Comparison of ENCODE assay signal across 10 mouse cellular contexts in genomic region chr19:42256611-42257240, GRCm38 (mm10). TPM values are rescaled to one million over a fixed set of nuclear protein-coding genes. Genes with fewer than 3 reads are reported as not detected.
DNase-seq lines count a peak whose midpoint lies in the region; ATAC-seq lines count a peak whose summit lies in the region.
"Had no signal": no experiment of that assay in that cellular context is flagged by ENCODE, and none has a peak within 500 bp of the region (broad histone marks: within the 10 kb centered on the region; RNA-seq: fewer than 3 reads in every experiment).

No protein-coding gene starts in this region.

- H3K36me3 ChIP-seq in midbrain, embryonic 13.5 days: no peaks in the 10 kb centered on the region
- H3K36me3 ChIP-seq in midbrain, embryonic 11.5 days (ENCODE audit: control insufficient read depth, insufficient read depth, low read length): no peaks in the 10 kb centered on the region
- H3K36me3 ChIP-seq: embryonic facial prominence, embryonic 13.5 days; liver, embryonic 13.5 days had no signal

- peak overlapping the region; percentile 71 for H3K4me2 ChIP-seq in midbrain, embryonic 13.5 days (replicated peaks)
- no peak overlapping the region for H3K4me2 ChIP-seq in midbrain, embryonic 11.5 days

- H3K27me3 ChIP-seq in midbrain, embryonic 13.5 days: peaks cover 30% of the 10 kb centered on the region
- peaks cover 4% of the 10 kb centered on the region; the same call in 1 of the 2 replicates for H3K27me3 ChIP-seq in midbrain, embryonic 11.5 days (ENCODE audit: control insufficient read depth, insufficient read depth, low read length)

- peaks cover 23% of the 10 kb centered on the region for H3K4me1 ChIP-seq in midbrain, embryonic 13.5 days (replicated peaks)
- no peaks in the 10 kb centered on the region; the same call in 1 of the 2 replicates for H3K4me1 ChIP-seq in midbrain, embryonic 11.5 days (ENCODE audit: control insufficient read depth, insufficient read depth, low read length)

- H3K9me3 ChIP-seq in midbrain, embryonic 13.5 days: no peaks in the 10 kb centered on the region
- no peaks in the 10 kb centered on the region for H3K9me3 ChIP-seq in midbrain, embryonic 11.5 days (ENCODE audit: control insufficient read depth, low read length)
- H3K9me3 ChIP-seq: embryonic facial prominence, embryonic 13.5 days; liver, embryonic 13.5 days had no signal

- intact Hi-C loops in left cerebral cortex, postnatal 4 days (cut with DNase I): no loop called here
- intact Hi-C loops in gastrocnemius, postnatal 14 days (cut with DNase I; ENCODE audit: low total_unique reads): no loop called here

- 60% methylated on average over 12 of the region's 12 CpGs for WGBS in midbrain, embryonic 13.5 days
- WGBS in midbrain, embryonic 11.5 days: 83% methylated on average over 12 of the region's 12 CpGs

- peak overlapping the region; percentile 81 for H3K9ac ChIP-seq in midbrain, embryonic 13.5 days (replicated peaks)
- no peak overlapping the region for H3K9ac ChIP-seq in midbrain, embryonic 11.5 days (ENCODE audit: low read length)
- H3K9ac ChIP-seq: embryonic facial prominence, embryonic 13.5 days; liver, embryonic 13.5 days had no signal

- H3K27ac ChIP-seq in midbrain, embryonic 13.5 days: peak overlapping the region; percentile 79
- H3K27ac ChIP-seq in midbrain, embryonic 11.5 days (ENCODE audit: low read depth, low read length): no peak overlapping the region
- H3K27ac ChIP-seq: embryonic facial prominence, embryonic 13.5 days; liver, embryonic 13.5 days had no signal

- no peak for DNase-seq in midbrain, embryonic 11.5 days (ENCODE audit: low spot score, missing footprints)
- peak; percentile 16 to 41 for DNase-seq in frontal cortex, postnatal 25 days (ENCODE audit: low spot score in 2 of 2)
- DNase-seq in left cerebral cortex, postnatal 4 days: peak; percentile 69
- no peak for DNase-seq in gastrocnemius, postnatal 14 days
- DNase-seq in gastrocnemius, postnatal 4 days (ENCODE audit: low spot score in 2 of 2): no peak

- H3K4me3 ChIP-seq in midbrain, embryonic 13.5 days (replicated peaks): peak overlapping the region; percentile 59
- no peak overlapping the region for H3K4me3 ChIP-seq in midbrain, embryonic 11.5 days (ENCODE audit: low read depth, low read length)

- peak; percentile 30; the same call in 1 of the 2 replicates for ATAC-seq in midbrain, embryonic 13.5 days
- ATAC-seq in midbrain, embryonic 11.5 days (ENCODE audit: low FRiP score): no peak
- no peak for ATAC-seq in CD4-positive, CD25-positive, alpha-beta regulatory T cell, adult 4 months
- ATAC-seq in granulocyte monocyte progenitor cell, adult 5-6 weeks (replicated peaks; ENCODE audit: poor library complexity, severe bottlenecking): no peak

RNA-seq across cellular contexts. Expression of gene Golga7b, which starts 9.4 kb away (rescaled TPM):
- polyA plus RNA-seq in midbrain, embryonic 13.5 days (2015; fragmentation: Nextera tagmentation; extraction: Ambion mirVana): 26.3 and 27.5 TPM in 2 replicates
- polyA plus RNA-seq in midbrain, embryonic 11.5 days (2014; fragmentation: Nextera tagmentation; extraction: Ambion mirVana): 2.3 and 2.8 TPM in 2 replicates
- total RNA-seq in left cerebral cortex, postnatal 4 days (2021): 10 to 100 TPM; 87.4 to 88.9 TPM
- 1 to 10 TPM; 3.1 to 4.8 TPM for total RNA-seq in gastrocnemius, postnatal 14 days (2021)
- total RNA-seq in gastrocnemius, postnatal 4 days (2021): 1 to 10 TPM; 1.2 to 1.5 TPM
- under 1 TPM in 1 of 2 experiments, not detected in 1; 0.15 TPM for polyA plus RNA-seq in CD4-positive, CD25-positive, alpha-beta regulatory T cell, adult 4 months (2017; shearing (Covaris generic))
- total RNA-seq in granulocyte monocyte progenitor cell, adult 5-6 weeks (2014; fragmentation: Nextera tagmentation): not detected in 2 replicates
- total RNA-seq in granulocyte monocyte progenitor cell, adult 5-6 weeks (2017): not detected in 2 replicates

RNA-seq across cellular contexts. Expression of gene Sfrp5, which starts 54.7 kb away (rescaled TPM):
- polyA plus RNA-seq in midbrain, embryonic 13.5 days (2015; fragmentation: Nextera tagmentation; extraction: Ambion mirVana): 0.11 and 0.17 TPM in 2 replicates
- 0.11 and 0.14 TPM in 2 replicates for polyA plus RNA-seq in midbrain, embryonic 11.5 days (2014; fragmentation: Nextera tagmentation; extraction: Ambion mirVana)
- total RNA-seq in left cerebral cortex, postnatal 4 days (2021): 1 to 10 TPM in 1 of 2 experiments, under 1 TPM in 1; 0.92 to 1.6 TPM
- total RNA-seq in gastrocnemius, postnatal 14 days (2021): 1 to 10 TPM; 4.2 to 8.9 TPM
- total RNA-seq in gastrocnemius, postnatal 4 days (2021): 1 to 10 TPM; 4.5 to 4.8 TPM
- not detected for polyA plus RNA-seq in CD4-positive, CD25-positive, alpha-beta regulatory T cell, adult 4 months (2017; shearing (Covaris generic))
- total RNA-seq in granulocyte monocyte progenitor cell, adult 5-6 weeks (2014; fragmentation: Nextera tagmentation): not detected in 2 replicates
- not detected in 2 replicates for total RNA-seq in granulocyte monocyte progenitor cell, adult 5-6 weeks (2017)

Comparison
In these comparisons a context has a peak if more than half of its experiments do, and no peak if none do; other contexts are left out.
1. DNase-seq: peak in frontal cortex, postnatal 25 days (2 of 2) and left cerebral cortex, postnatal 4 days (single experiment); none in midbrain, embryonic 11.5 days (single experiment), gastrocnemius, postnatal 14 days (single experiment) and gastrocnemius, postnatal 4 days (0 of 2).
2. RNA of gene Golga7b, which starts 9.4 kb away (total RNA-seq): 87.4 to 88.9 TPM in left cerebral cortex, postnatal 4 days; 3.1 to 4.8 TPM in gastrocnemius, postnatal 14 days, 1.2 to 1.5 TPM in gastrocnemius, postnatal 4 days and not detected in granulocyte monocyte progenitor cell, adult 5-6 weeks; every median in the first group is over 10 times any median in the second.